Mouse (Mus musculus) MEL (cell line): ENCODE data around the gene Spag4.

ENCODE experiments used
- MYC ChIP-seq: IDR thresholded peaks from 2 replicates; pipeline ENCODE4 v1.6.1; 2011; ENCODE audit warnings: low read depth, mild to moderate bottlenecking, low read length, improper control_type of control experiment, moderate library complexity
- ZNF384 ChIP-seq: IDR thresholded peaks from 2 replicates; pipeline ENCODE4 v1.6.1; 2012; ENCODE audit warnings: low read depth, mild to moderate bottlenecking, inconsistent platforms, low read length, improper control_type of control experiment

- TF ChIP-seq ZNF384 (no peak), MYC (no peak)
These were observed 39.5 kb upstream of the Spag4 start for GRCm38 (mm10) chr2:156025482-156025881.
